Mouse (Mus musculus) spleen, adult 18-20 months (tissue): ENCODE results near the gene Slc10a7.

Source experiments
- DNase-seq, 2 experiments: peaks; one replicate each; pipeline ENCODE4 v3.0.0; 2022; ENCODE audit warnings: mixed read lengths in 2 of 2

Gene Slc10a7

GRCm38 (mm10) chr8:78549971-78550751, 41.0 kb downstream of the Slc10a7 start:
- DNase-seq: no peak

- no peak for DNase-seq
These were observed 41.6 kb downstream of the Slc10a7 start for GRCm38 (mm10) chr8:78550752-78551134.

- no peak for DNase-seq
These were observed 46.7 kb downstream of the Slc10a7 start for GRCm38 (mm10) chr8:78555817-78556216.

GRCm38 (mm10) chr8:78556773-78557434, 47.8 kb downstream of the Slc10a7 start:
- no peak for DNase-seq

GRCm38 (mm10) chr8:78561620-78562019, 52.5 kb downstream of the Slc10a7 start:
- DNase-seq: no peak

- DNase-seq: no peak
These were observed 54.4 kb downstream of the Slc10a7 start for GRCm38 (mm10) chr8:78563466-78564058.

GRCm38 (mm10) chr8:78564200-78564599, 55.1 kb downstream of the Slc10a7 start:
- DNase-seq: no peak

GRCm38 (mm10) chr8:78568196-78568595, 59.0 kb downstream of the Slc10a7 start:
- DNase-seq: no peak

GRCm38 (mm10) chr8:78571528-78571927, 62.4 kb downstream of the Slc10a7 start:
- DNase-seq: no peak

- DNase-seq: no peak
These were observed 65.1 kb downstream of the Slc10a7 start for GRCm38 (mm10) chr8:78574207-78574606.

GRCm38 (mm10) chr8:78577569-78577968, 68.4 kb downstream of the Slc10a7 start:
- no peak for DNase-seq

GRCm38 (mm10) chr8:78578036-78578435, 68.9 kb downstream of the Slc10a7 start:
- DNase-seq: no peak

- DNase-seq: no peak
These were observed 75.0 kb downstream of the Slc10a7 start for GRCm38 (mm10) chr8:78584011-78584776.

- DNase-seq: no peak
These were observed 75.7 kb downstream of the Slc10a7 start for GRCm38 (mm10) chr8:78584863-78585262.

GRCm38 (mm10) chr8:78595481-78595908, 86.3 kb downstream of the Slc10a7 start:
- DNase-seq: no peak

GRCm38 (mm10) chr8:78598237-78598636, 89.1 kb downstream of the Slc10a7 start:
- no peak for DNase-seq

- no peak for DNase-seq
These were observed 93.9 kb downstream of the Slc10a7 start for GRCm38 (mm10) chr8:78603084-78603483.

- DNase-seq: no peak
These were observed 95.3 kb downstream of the Slc10a7 start for GRCm38 (mm10) chr8:78604426-78604825.

GRCm38 (mm10) chr8:78609301-78609700, 100.2 kb downstream of the Slc10a7 start:
- no peak for DNase-seq

- no peak for DNase-seq
These were observed 101.9 kb downstream of the Slc10a7 start for GRCm38 (mm10) chr8:78611019-78611418.

- DNase-seq: no peak
These were observed 113.2 kb downstream of the Slc10a7 start for GRCm38 (mm10) chr8:78622362-78622761.

- DNase-seq: peak; percentile 29 to 45
These were observed 114.8 kb downstream of the Slc10a7 start for GRCm38 (mm10) chr8:78623972-78624371.
